Mouse (Mus musculus) lung, embryonic 14.5 days (tissue): ENCODE data around the gene Ghdc. TPM values are rescaled to one million over a fixed set of nuclear protein-coding genes. Genes with fewer than 3 reads are reported as not detected.

Experiments
- ATAC-seq: fragments of 200-750 bp; cut with Nextera tagmentation; 2 replicates; pipeline ENCODE4 v1.8.0; 2017; ENCODE audit warnings: mild to moderate bottlenecking, moderate TSS enrichment, moderate library complexity; ENCODE audit not compliant: insufficient read depth
- DNase-seq: peaks from one replicate; pipeline ENCODE4 v3.0.0-alpha.2; 2015
- H3K27ac ChIP-seq: fragments of 300-500 bp; sonication (generic); 2 replicates; pipeline ENCODE4 v1.5.1; 2014; ENCODE audit warnings: low read depth, mild to moderate bottlenecking, moderate library complexity
- H3K27me3 ChIP-seq: fragments of 300-500 bp; sonication (generic); 2 replicates; pipeline ENCODE4 v1.6.1; 2014; ENCODE audit warnings: low read length, control low read depth; ENCODE audit not compliant: insufficient read depth
- H3K36me3 ChIP-seq: fragments of 300-500 bp; sonication (generic); 2 replicates; pipeline ENCODE4 v1.6.1; 2014; ENCODE audit warnings: control low read depth; ENCODE audit not compliant: insufficient read depth
- H3K4me1 ChIP-seq: fragments of 300-500 bp; sonication (generic); 2 replicates; pipeline ENCODE4 v1.6.1; 2014; ENCODE audit warnings: antibody characterized with exemption, control low read depth; ENCODE audit not compliant: insufficient read depth
- H3K4me2 ChIP-seq: fragments of 300-500 bp; sonication (generic); 2 replicates; pipeline ENCODE4 v1.6.1; 2014; ENCODE audit warnings: mild to moderate bottlenecking
- H3K4me3 ChIP-seq: fragments of 300-500 bp; sonication (generic); 2 replicates; pipeline ENCODE4 v1.5.1; 2014; ENCODE audit warnings: low read depth, low read length
- H3K9ac ChIP-seq: fragments of 300-500 bp; sonication (generic); 2 replicates; pipeline ENCODE4 v1.6.1; 2014
- H3K9me3 ChIP-seq: fragments of 300-500 bp; sonication (generic); 2 replicates; pipeline ENCODE4 v1.6.1; 2016; ENCODE audit warnings: low read depth, low read length, control low read depth
- CTCF ChIP-seq: IDR thresholded peaks from 2 replicates; pipeline ENCODE4 v1.5.1; 2016; ENCODE audit warnings: antibody characterized with exemption, low read depth
- WGBS: fragments of 180-500 bp; shearing (Covaris S2); extraction: QIAGEN DNeasy Blood & Tissue Kit; methylation state at CpG from one replicate; pipeline ENCODE4 v1.1.7; 2014; 5-methylcytosine and 5-hydroxymethylcytosine counted together
- polyA plus RNA-seq: library from polyadenylated mRNA; unstranded; fragments of >200 nt; fragmentation: Nextera tagmentation; extraction: Ambion mirVana; gene quantifications from 2 replicates; pipeline ENCODE4 v1.2.1, GENCODE M21; 2014

Ghdc gene
- polyA plus RNA-seq, 1 experiment from 2014 or later = 2.9 TPM

- 67% methylated on average over 4 of the region's 4 CpGs for WGBS
- TF ChIP-seq CTCF = no peak
- H3K27me3 ChIP-seq = peaks cover 20% of the 10 kb centered on the region; the same call in 1 of the 2 replicates
Observed at GRCm38 (mm10) chr11:100748620-100749019, 22.1 kb downstream of the Ghdc start.

GRCm38 (mm10) chr11:100747114-100747513 lies 23.6 kb downstream of the Ghdc start:
- Histone ChIP-seq H3K4me2 (no peak overlapping the region), H3K27me3 (peaks cover 14% of the 10 kb centered on the region; the same call in 1 of the 2 replicates), H3K4me3 (no peak overlapping the region), H3K9me3 (no peaks in the 10 kb centered on the region), H3K4me1 (no peaks in the 10 kb centered on the region), H3K36me3 (no peaks in the 10 kb centered on the region), H3K9ac (no peak overlapping the region), H3K27ac (no peak overlapping the region)
- no peak for ATAC-seq
- DNase-seq = no peak
- no peak for TF ChIP-seq CTCF
- 60% methylated on average over 5 of the region's 5 CpGs for WGBS

More at GRCm38 (mm10) chr11:100748620-100749019, 22.1 kb downstream of the Ghdc start:
- Histone ChIP-seq H3K36me3 (no peaks in the 10 kb centered on the region), H3K9ac (no peak overlapping the region), H3K4me2 (no peak overlapping the region), H3K4me1 (no peaks in the 10 kb centered on the region), H3K4me3 (no peak overlapping the region), H3K9me3 (no peaks in the 10 kb centered on the region), H3K27ac (no peak overlapping the region)
- no peak for DNase-seq
- ATAC-seq = no peak

- ATAC-seq = no peak
- no peak for DNase-seq
- 81% methylated on average over 10 of the region's 10 CpGs for WGBS
- Histone ChIP-seq H3K9ac (no peak overlapping the region), H3K4me3 (no peak overlapping the region), H3K27me3 (peaks cover 14% of the 10 kb centered on the region; the same call in 1 of the 2 replicates), H3K36me3 (no peaks in the 10 kb centered on the region), H3K9me3 (no peaks in the 10 kb centered on the region), H3K27ac (no peak overlapping the region), H3K4me1 (no peaks in the 10 kb centered on the region), H3K4me2 (no peak overlapping the region)
- no peak for TF ChIP-seq CTCF
Observed at GRCm38 (mm10) chr11:100746546-100746945, 24.2 kb downstream of the Ghdc start.

GRCm38 (mm10) chr11:100745085-100745484 lies 25.7 kb downstream of the Ghdc start:
- TF ChIP-seq CTCF = peak; percentile 71
- no peaks in the 10 kb centered on the region for H3K9me3 ChIP-seq
- DNase-seq = peak; percentile 82
- H3K4me1 ChIP-seq = no peaks in the 10 kb centered on the region
- no peak overlapping the region for H3K4me3 ChIP-seq
- H3K36me3 ChIP-seq = no peaks in the 10 kb centered on the region
- no peak for ATAC-seq
- 12% methylated on average over 6 of the region's 6 CpGs for WGBS
- peaks cover 14% of the 10 kb centered on the region; the same call in 1 of the 2 replicates for H3K27me3 ChIP-seq
- H3K27ac ChIP-seq = no peak overlapping the region
- no peak overlapping the region for H3K4me2 ChIP-seq
- H3K9ac ChIP-seq = no peak overlapping the region

GRCm38 (mm10) chr11:100741348-100741747 lies 29.4 kb downstream of the Ghdc start:
- Histone ChIP-seq H3K27ac (no peak overlapping the region), H3K4me3 (no peak overlapping the region), H3K9me3 (no peaks in the 10 kb centered on the region), H3K9ac (no peak overlapping the region), H3K4me1 (peaks cover 6% of the 10 kb centered on the region), H3K36me3 (no peaks in the 10 kb centered on the region), H3K27me3 (no peaks in the 10 kb centered on the region), H3K4me2 (no peak overlapping the region)
- 64% methylated on average over 6 of the region's 6 CpGs for WGBS
- no peak for TF ChIP-seq CTCF
- ATAC-seq (no peak), DNase-seq (no peak)

GRCm38 (mm10) chr11:100738749-100739148 lies 32.0 kb downstream of the Ghdc start:
- Histone ChIP-seq H3K27ac (no peak overlapping the region; the same call in 1 of the 2 replicates), H3K4me3 (peak overlapping the region; percentile 90)
- TF ChIP-seq CTCF = no peak

GRCm38 (mm10) chr11:100738066-100738604 lies 32.6 kb downstream of the Ghdc start, which contains the start of gene Rab5c:
Rab5c (minus strand) TSS chr11:100738215.
- peak; percentile 99 for DNase-seq
- Histone ChIP-seq H3K9me3 (no peaks in the 10 kb centered on the region), H3K9ac (peak within 1 kb of the TSS; percentile 90), H3K27ac (peak within 1 kb of the TSS; percentile 71), H3K4me1 (peaks cover 6% of the 10 kb centered on the region), H3K27me3 (no peaks in the 10 kb centered on the region), H3K4me2 (peak within 1 kb of the TSS; percentile 84), H3K36me3 (0 out of 2 replicates have a peak, but pooled peaks cover 2% of the 10 kb centered on the region), H3K4me3 (peak within 1 kb of the TSS; percentile 90)
- WGBS = under 1% methylated on average over 39 of the region's 39 CpGs
- no peak for TF ChIP-seq CTCF
- peak; percentile 100 for ATAC-seq

More at GRCm38 (mm10) chr11:100738749-100739148, 32.0 kb downstream of the Ghdc start:
- WGBS = 21% methylated on average over 5 of the region's 5 CpGs
- Histone ChIP-seq H3K4me1 (peaks cover 6% of the 10 kb centered on the region), H3K36me3 (no peaks in the 10 kb centered on the region), H3K9ac (peak overlapping the region; percentile 57), H3K27me3 (no peaks in the 10 kb centered on the region), H3K4me2 (peak overlapping the region; percentile 84), H3K9me3 (no peaks in the 10 kb centered on the region)
- no peak for ATAC-seq
- no peak for DNase-seq
